Mouse (Mus musculus): ENCODE measurements around the gene Twist2. TPM values are rescaled to one million over a fixed set of nuclear protein-coding genes. Genes with fewer than 3 reads are reported as not detected.

Twist2 gene
- 4.5 and 5.8 TPM in 2 replicates for polyA plus RNA-seq (2014; fragmentation: Nextera tagmentation; extraction: Ambion mirVana)

- Histone ChIP-seq H3K27ac (ENCODE audit: low read depth, low read length) (no peak within 1 kb of the TSS; the same call in 1 of the 2 replicates), H3K27me3 (replicated peaks; ENCODE audit: control insufficient read depth, insufficient read depth, low read length) (peaks cover 51% of the 10 kb centered on the region), H3K4me3 (ENCODE audit: low read depth, low read length) (peak within 1 kb of the TSS; percentile 52), H3K36me3 (ENCODE audit: control insufficient read depth, insufficient read depth, low read length) (no peaks in the 10 kb centered on the region), H3K4me2 (peak within 1 kb of the TSS; percentile 67), H3K4me1 (replicated peaks; ENCODE audit: control insufficient read depth, insufficient read depth, low read length) (peaks cover 5% of the 10 kb centered on the region), H3K9me3 (ENCODE audit: control insufficient read depth, low read length) (no peaks in the 10 kb centered on the region), H3K9ac (ENCODE audit: low read depth, low read length) (peak within 1 kb of the TSS; percentile 34; the same call in 1 of the 2 replicates)
- DNase-seq (ENCODE audit: low spot score) (peak; percentile 53), ATAC-seq (replicated peaks; ENCODE audit: low FRiP score) (no peak)
- WGBS = under 1% methylated on average over 71 of the region's 77 CpGs
Measured at GRCm38 (mm10) chr1:91800967-91801843, at the start of gene Twist2. TSS of gene Twist2 (plus strand) at chr1:91801461.

DNA sequence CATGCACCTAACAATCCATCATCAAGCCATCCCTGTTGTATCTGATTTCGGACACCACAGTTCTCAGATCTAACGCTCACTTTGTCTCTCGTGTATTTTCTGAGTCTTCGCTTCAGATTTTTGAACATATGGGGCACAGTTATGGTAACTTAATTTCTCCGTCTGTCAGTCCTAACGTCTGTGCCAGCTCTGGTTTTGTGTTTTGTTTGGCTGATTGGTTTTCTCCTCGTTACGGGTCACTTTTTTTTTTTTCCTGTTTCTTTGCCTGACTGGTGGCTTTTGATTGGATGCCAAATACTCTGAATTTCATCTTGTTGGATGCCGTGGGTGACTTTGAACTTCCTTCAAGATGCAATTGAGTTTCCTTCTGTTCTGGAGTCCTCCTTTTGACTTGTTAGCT is 48.3 kb upstream of the Twist2 start:
- Histone ChIP-seq H3K36me3 (ENCODE audit: control insufficient read depth, insufficient read depth, low read length) (no peaks in the 10 kb centered on the region), H3K9me3 (ENCODE audit: control insufficient read depth, low read length) (no peaks in the 10 kb centered on the region), H3K4me1 (replicated peaks; ENCODE audit: control insufficient read depth, insufficient read depth, low read length) (peaks cover 3% of the 10 kb centered on the region), H3K4me3 (ENCODE audit: low read depth, low read length) (no peak overlapping the region), H3K9ac (ENCODE audit: low read depth, low read length) (no peak overlapping the region), H3K4me2 (no peak overlapping the region), H3K27ac (ENCODE audit: low read depth, low read length) (no peak overlapping the region), H3K27me3 (replicated peaks; ENCODE audit: control insufficient read depth, insufficient read depth, low read length) (peaks cover 3% of the 10 kb centered on the region; the same call in 1 of the 2 replicates)
- ATAC-seq (replicated peaks; ENCODE audit: low FRiP score) (no peak), DNase-seq (ENCODE audit: low spot score) (no peak)
- WGBS = 83% methylated on average over 9 of the region's 9 CpGs

DNA sequence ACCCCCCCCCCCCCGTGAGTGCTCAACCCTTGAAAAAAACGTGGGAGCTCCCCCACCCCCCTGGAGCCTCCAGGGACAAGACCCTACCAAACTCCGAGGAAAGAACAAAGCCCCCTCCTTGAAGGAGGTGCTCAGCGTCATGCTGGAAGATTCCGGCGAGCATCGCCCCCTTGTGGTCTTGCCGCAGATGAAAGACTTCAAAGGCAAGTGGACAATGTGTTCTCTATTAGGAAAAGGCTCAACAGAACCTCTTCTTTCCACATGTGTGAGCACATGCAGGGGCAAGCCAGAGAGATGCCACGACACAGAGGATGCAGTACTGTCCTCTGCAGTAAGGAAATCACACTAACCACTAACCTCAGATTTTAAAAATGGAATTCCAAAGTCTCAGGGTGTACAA is 46.2 kb upstream of the Twist2 start:
- no peaks in the 10 kb centered on the region for H3K36me3 ChIP-seq (ENCODE audit: control insufficient read depth, insufficient read depth, low read length)
- no peak overlapping the region for H3K4me2 ChIP-seq
- H3K9me3 ChIP-seq (ENCODE audit: control insufficient read depth, low read length) = no peaks in the 10 kb centered on the region
- DNase-seq (ENCODE audit: low spot score) (no peak), ATAC-seq (replicated peaks; ENCODE audit: low FRiP score) (no peak)
- H3K4me3 ChIP-seq (ENCODE audit: low read depth, low read length) = no peak overlapping the region
- no peak overlapping the region for H3K27ac ChIP-seq (ENCODE audit: low read depth, low read length)
- H3K9ac ChIP-seq (ENCODE audit: low read depth, low read length) = no peak overlapping the region
- H3K27me3 ChIP-seq (replicated peaks; ENCODE audit: control insufficient read depth, insufficient read depth, low read length) = peaks cover 3% of the 10 kb centered on the region; the same call in 1 of the 2 replicates
- 2% methylated on average over 9 of the region's 9 CpGs for WGBS
- peaks cover 3% of the 10 kb centered on the region for H3K4me1 ChIP-seq (replicated peaks; ENCODE audit: control insufficient read depth, insufficient read depth, low read length)

DNA sequence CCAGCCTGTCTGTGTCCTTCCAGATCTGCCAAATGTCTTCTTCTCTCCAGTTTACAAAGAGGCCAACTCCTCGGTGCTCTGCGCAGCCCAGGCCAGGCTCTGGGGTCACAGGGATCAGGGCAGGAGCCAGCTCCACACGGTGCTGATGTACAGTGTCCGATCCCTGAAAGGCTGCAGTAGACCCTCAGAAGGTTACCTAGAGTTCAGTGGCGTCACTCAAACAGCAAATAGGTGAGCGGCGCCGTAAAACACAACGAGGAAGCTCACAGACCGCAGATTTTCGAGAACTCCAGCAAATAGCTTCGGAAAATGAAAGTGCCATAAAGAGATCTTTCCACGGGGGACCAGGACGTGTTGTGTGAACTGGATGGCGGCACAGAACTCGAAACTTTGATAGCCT is 44.0 kb upstream of the Twist2 start:
- DNase-seq (ENCODE audit: low spot score) (no peak), ATAC-seq (replicated peaks; ENCODE audit: low FRiP score) (no peak)
- 45% methylated on average over 16 of the region's 16 CpGs for WGBS
- Histone ChIP-seq H3K27me3 (replicated peaks; ENCODE audit: control insufficient read depth, insufficient read depth, low read length) (peaks cover 3% of the 10 kb centered on the region; the same call in 1 of the 2 replicates), H3K36me3 (ENCODE audit: control insufficient read depth, insufficient read depth, low read length) (no peaks in the 10 kb centered on the region), H3K4me1 (replicated peaks; ENCODE audit: control insufficient read depth, insufficient read depth, low read length) (peaks cover 3% of the 10 kb centered on the region), H3K9me3 (ENCODE audit: control insufficient read depth, low read length) (no peaks in the 10 kb centered on the region), H3K4me2 (peak overlapping the region; percentile 40), H3K4me3 (ENCODE audit: low read depth, low read length) (no peak overlapping the region), H3K27ac (ENCODE audit: low read depth, low read length) (no peak overlapping the region; the same call in 1 of the 2 replicates), H3K9ac (ENCODE audit: low read depth, low read length) (no peak overlapping the region)

DNA sequence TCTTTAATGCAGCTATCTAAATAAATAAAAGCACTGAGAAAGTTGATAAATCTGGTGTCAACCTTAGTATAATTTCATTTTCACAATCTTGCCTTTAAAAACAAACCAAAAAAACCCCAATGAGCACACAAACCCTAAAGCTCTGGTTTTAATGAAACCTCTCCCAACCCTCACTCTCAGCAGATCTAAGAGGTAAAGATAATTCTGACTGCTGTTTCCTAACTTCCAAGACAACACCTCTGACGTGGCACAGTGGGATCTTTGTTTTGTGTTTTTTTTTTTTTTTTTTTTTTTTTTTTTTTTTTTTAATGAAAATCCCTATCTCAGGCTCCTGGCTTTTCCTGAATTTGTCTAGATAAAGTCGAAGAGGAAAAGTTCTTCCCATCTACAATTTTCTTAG is 43.1 kb upstream of the Twist2 start:
- Histone ChIP-seq H3K4me2 (no peak overlapping the region), H3K27ac (ENCODE audit: low read depth, low read length) (no peak overlapping the region), H3K4me3 (ENCODE audit: low read depth, low read length) (no peak overlapping the region), H3K9me3 (ENCODE audit: control insufficient read depth, low read length) (no peaks in the 10 kb centered on the region), H3K9ac (ENCODE audit: low read depth, low read length) (no peak overlapping the region), H3K36me3 (ENCODE audit: control insufficient read depth, insufficient read depth, low read length) (no peaks in the 10 kb centered on the region), H3K4me1 (replicated peaks; ENCODE audit: control insufficient read depth, insufficient read depth, low read length) (peaks cover 3% of the 10 kb centered on the region), H3K27me3 (replicated peaks; ENCODE audit: control insufficient read depth, insufficient read depth, low read length) (peaks cover 3% of the 10 kb centered on the region; the same call in 1 of the 2 replicates)
- 36% methylated on average over 2 of the region's 2 CpGs for WGBS
- ATAC-seq (replicated peaks; ENCODE audit: low FRiP score) = no peak
- no peak for DNase-seq (ENCODE audit: low spot score)

- H3K4me3 ChIP-seq (ENCODE audit: low read depth, low read length) = no peak overlapping the region
- H3K27me3 ChIP-seq (replicated peaks; ENCODE audit: control insufficient read depth, insufficient read depth, low read length) = peaks cover 3% of the 10 kb centered on the region; the same call in 1 of the 2 replicates
- no peak for DNase-seq (ENCODE audit: low spot score)
- H3K4me1 ChIP-seq (replicated peaks; ENCODE audit: control insufficient read depth, insufficient read depth, low read length) = peaks cover 3% of the 10 kb centered on the region
- no peak overlapping the region for H3K27ac ChIP-seq (ENCODE audit: low read depth, low read length)
- H3K36me3 ChIP-seq (ENCODE audit: control insufficient read depth, insufficient read depth, low read length) = no peaks in the 10 kb centered on the region
- no peaks in the 10 kb centered on the region for H3K9me3 ChIP-seq (ENCODE audit: control insufficient read depth, low read length)
- no peak overlapping the region for H3K4me2 ChIP-seq
- 67% methylated on average over 12 of the region's 12 CpGs for WGBS
- H3K9ac ChIP-seq (ENCODE audit: low read depth, low read length) = no peak overlapping the region
- ATAC-seq (replicated peaks; ENCODE audit: low FRiP score) = no peak
Measured at GRCm38 (mm10) chr1:91758600-91759515, 42.4 kb upstream of the Twist2 start.

DNA sequence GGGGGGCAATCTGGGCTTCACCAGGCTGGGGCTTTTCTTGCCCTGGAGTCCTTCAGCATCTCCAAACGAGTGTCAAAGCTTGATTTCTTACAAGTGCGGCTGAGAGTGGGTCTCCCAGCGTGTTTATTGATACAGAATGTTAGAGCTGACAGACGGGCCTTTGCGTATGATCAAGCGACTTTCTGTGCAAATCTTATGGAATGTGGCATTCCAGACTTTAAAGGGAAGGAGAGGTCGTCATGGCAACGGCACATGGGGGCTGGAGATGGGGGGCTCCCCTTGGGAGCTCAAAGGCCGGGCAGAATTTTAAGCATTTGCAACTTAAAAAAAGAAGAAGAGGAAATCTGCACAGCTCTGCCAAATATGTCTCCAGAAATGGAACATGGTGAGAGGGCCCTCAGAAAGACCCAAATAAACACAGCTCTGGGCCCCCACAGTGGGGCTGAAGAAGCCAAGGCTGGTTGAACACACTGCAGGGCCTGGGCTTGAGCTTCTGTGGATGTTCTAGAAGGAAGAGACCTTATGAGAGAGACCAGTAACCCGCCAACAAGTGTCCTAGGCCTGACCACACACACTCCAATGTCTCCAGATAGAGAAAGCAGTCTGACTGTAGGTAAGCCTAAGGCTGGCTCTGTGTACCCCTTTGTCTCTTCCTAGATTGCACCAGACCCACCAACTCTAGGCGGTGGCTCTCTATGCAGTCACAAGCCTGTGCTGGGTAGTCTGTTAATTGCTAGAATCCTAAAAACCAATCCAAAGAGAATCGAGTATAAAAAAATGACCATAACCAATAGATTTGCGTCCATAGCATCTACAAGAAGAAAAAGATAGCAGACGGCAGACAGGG is 40.9 kb upstream of the Twist2 start:
- H3K36me3 ChIP-seq (ENCODE audit: control insufficient read depth, insufficient read depth, low read length) = no peaks in the 10 kb centered on the region
- peaks cover 3% of the 10 kb centered on the region for H3K4me1 ChIP-seq (replicated peaks; ENCODE audit: control insufficient read depth, insufficient read depth, low read length)
- WGBS = 62% methylated on average over 14 of the region's 14 CpGs
- no peak overlapping the region for H3K9ac ChIP-seq (ENCODE audit: low read depth, low read length)
- no peaks in the 10 kb centered on the region for H3K9me3 ChIP-seq (ENCODE audit: control insufficient read depth, low read length)
- H3K27ac ChIP-seq (ENCODE audit: low read depth, low read length) = no peak overlapping the region
- peaks cover 3% of the 10 kb centered on the region; the same call in 1 of the 2 replicates for H3K27me3 ChIP-seq (replicated peaks; ENCODE audit: control insufficient read depth, insufficient read depth, low read length)
- DNase-seq (ENCODE audit: low spot score) (no peak), ATAC-seq (replicated peaks; ENCODE audit: low FRiP score) (no peak)
- no peak overlapping the region for H3K4me3 ChIP-seq (ENCODE audit: low read depth, low read length)
- no peak overlapping the region for H3K4me2 ChIP-seq

All from liver, embryonic 11.5 days (tissue).